Mouse (Mus musculus) liver, adult 2 months (tissue): ENCODE results near the gene Gm43191. TPM values are rescaled to one million over a fixed set of nuclear protein-coding genes. Genes with fewer than 3 reads are reported as not detected.

Source experiments
- DNase-seq: peaks from one replicate; pipeline ENCODE4 v3.0.0-alpha.2; 2011; ENCODE audit warnings: low read depth, low spot score; ENCODE audit errors: extremely low read depth
- H3K27ac ChIP-seq: fragments of 200-500 bp; replicated peaks from 2 replicates; pipeline ENCODE4 v1.5.1; 2012; ENCODE audit warnings: low read depth, mild to moderate bottlenecking, control low read depth, inconsistent platforms, low read length; ENCODE audit not compliant: insufficient read depth
- H3K27me3 ChIP-seq: fragments of 200-500 bp; 2 replicates; pipeline ENCODE4 v1.6.1; 2012; ENCODE audit warnings: mild to moderate bottlenecking, moderate library complexity, low read length, inconsistent platforms; ENCODE audit not compliant: control insufficient read depth, insufficient read depth
- H3K36me3 ChIP-seq: fragments of 200-500 bp; 2 replicates; pipeline ENCODE4 v1.6.1; 2012; ENCODE audit warnings: low read length, inconsistent platforms; ENCODE audit not compliant: control insufficient read depth, insufficient read depth
- H3K4me1 ChIP-seq: fragments of 200-500 bp; 2 replicates; pipeline ENCODE4 v1.6.1; 2011; ENCODE audit warnings: low read length; ENCODE audit not compliant: control insufficient read depth, insufficient read depth
- H3K4me3 ChIP-seq: fragments of 200-500 bp; 2 replicates; pipeline ENCODE4 v1.5.1; 2011; ENCODE audit warnings: low read depth, mild to moderate bottlenecking, control low read depth, low read length, moderate library complexity; ENCODE audit not compliant: insufficient read depth
- H3K79me2 ChIP-seq: fragments of 200-500 bp; 2 replicates; pipeline ENCODE4 v1.6.1; 2012; ENCODE audit warnings: inconsistent platforms, mild to moderate bottlenecking, low read length, moderate library complexity; ENCODE audit not compliant: control insufficient read depth, insufficient read depth
- H3K9ac ChIP-seq: fragments of 200-500 bp; 2 replicates; pipeline ENCODE4 v1.6.1; 2012; ENCODE audit warnings: low read depth, mild to moderate bottlenecking, control low read depth, inconsistent platforms, low read length
- CTCF ChIP-seq: fragments of 200-500 bp; IDR thresholded peaks from 2 replicates; pipeline ENCODE4 v1.5.1; 2011; ENCODE audit warnings: low read depth, low read length, control low read depth
- POLR2A ChIP-seq: fragments of 200-500 bp; IDR thresholded peaks from 2 replicates; pipeline ENCODE4 v1.6.1; 2011; ENCODE audit warnings: low read length, control low read depth; ENCODE audit not compliant: insufficient read depth; ENCODE audit errors: extremely low read depth
- WGBS: fragments of 180-500 bp; shearing (Covaris S2); methylation state at CpG from one replicate; pipeline ENCODE4 v1.1.7; 2018; 5-methylcytosine and 5-hydroxymethylcytosine counted together
- polyA plus RNA-seq: library from polyadenylated mRNA; depleted of rRNA; stranded (reverse); fragments of >200 nt; gene quantifications from 2 replicates; pipeline ENCODE4 v1.2.3, GENCODE M21; 2012
- total RNA-seq: library from RNA; depleted of rRNA; stranded (reverse); fragments of >200 nt; gene quantifications from 2 replicates; pipeline ENCODE4 v1.2.3, GENCODE M21; 2014

Gm43191 gene
- total and polyA plus RNA-seq, 2 experiments = not detected

DNA sequence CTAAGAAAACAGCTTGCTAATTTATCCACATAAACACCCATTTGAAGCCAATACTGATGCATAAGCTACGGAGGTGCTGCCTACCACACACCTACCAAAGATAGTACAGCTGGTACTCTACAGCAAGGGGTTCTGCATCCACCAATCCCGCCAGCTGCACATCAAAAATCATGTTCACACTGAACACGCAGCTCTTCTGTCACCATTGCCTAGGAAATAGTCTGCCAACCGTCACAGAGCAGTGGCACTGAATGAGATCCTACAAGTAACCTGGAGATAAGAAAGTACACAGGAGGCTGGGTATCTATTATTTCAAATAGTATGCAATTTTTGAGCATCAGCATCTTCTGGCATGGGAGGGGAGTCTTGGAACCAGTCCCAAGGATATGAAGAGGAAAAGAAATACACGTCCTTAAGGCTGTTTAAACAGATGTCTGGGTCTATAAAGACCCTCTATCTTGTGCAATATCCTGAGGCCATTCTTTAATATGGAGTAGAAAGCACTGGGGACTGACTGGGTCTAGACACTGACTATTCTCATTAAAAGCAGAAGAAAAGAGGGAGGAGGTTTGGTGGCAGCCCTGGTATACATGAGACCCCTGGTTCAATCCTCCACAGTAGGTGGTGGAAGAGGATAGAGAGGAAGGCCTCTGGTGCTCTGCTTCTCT lies 27.6 kb downstream of the Gm43191 start:
- Histone ChIP-seq H3K27me3 (no peaks in the 10 kb centered on the region), H3K79me2 (peaks cover 32% of the 10 kb centered on the region), H3K4me3 (no peak overlapping the region), H3K36me3 (peaks cover 12% of the 10 kb centered on the region; the same call in 1 of the 2 replicates), H3K4me1 (peaks cover 5% of the 10 kb centered on the region), H3K9ac (no peak overlapping the region), H3K27ac (no peak overlapping the region)
- no peak for TF ChIP-seq CTCF
- TF ChIP-seq POLR2A = no peak
- no peak for DNase-seq
- WGBS = 73% methylated on average over 5 of the region's 5 CpGs

DNA sequence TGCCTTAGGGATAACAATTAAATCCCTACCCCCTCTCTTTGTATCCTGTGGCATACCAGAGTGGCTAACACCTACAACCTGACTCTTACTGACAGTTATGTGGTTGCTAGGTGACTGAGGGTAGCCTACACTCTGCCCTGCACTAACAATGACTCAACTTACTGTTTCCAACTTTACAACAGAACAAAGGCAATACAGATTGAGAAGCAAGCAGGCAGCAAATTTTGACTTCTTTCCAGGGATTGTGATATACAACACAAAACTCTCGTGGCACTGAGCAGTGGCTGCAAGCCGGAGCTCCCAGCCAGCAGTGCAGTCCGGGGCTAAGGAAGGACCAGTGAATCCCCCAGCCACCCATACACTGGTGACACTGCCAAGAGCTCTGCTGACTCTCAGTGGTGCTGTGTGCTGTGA lies 29.0 kb downstream of the Gm43191 start:
- peaks cover 25% of the 10 kb centered on the region for H3K79me2 ChIP-seq
- H3K27ac ChIP-seq = no peak overlapping the region
- H3K36me3 ChIP-seq = peaks cover 16% of the 10 kb centered on the region; the same call in 1 of the 2 replicates
- no peak for DNase-seq
- H3K4me1 ChIP-seq = no peaks in the 10 kb centered on the region; the same call in 1 of the 2 replicates
- no peaks in the 10 kb centered on the region for H3K27me3 ChIP-seq
- WGBS = 75% methylated on average over 3 of the region's 3 CpGs
- H3K4me3 ChIP-seq = no peak overlapping the region
- TF ChIP-seq CTCF = no peak
- TF ChIP-seq POLR2A = no peak
- no peak overlapping the region for H3K9ac ChIP-seq

DNA sequence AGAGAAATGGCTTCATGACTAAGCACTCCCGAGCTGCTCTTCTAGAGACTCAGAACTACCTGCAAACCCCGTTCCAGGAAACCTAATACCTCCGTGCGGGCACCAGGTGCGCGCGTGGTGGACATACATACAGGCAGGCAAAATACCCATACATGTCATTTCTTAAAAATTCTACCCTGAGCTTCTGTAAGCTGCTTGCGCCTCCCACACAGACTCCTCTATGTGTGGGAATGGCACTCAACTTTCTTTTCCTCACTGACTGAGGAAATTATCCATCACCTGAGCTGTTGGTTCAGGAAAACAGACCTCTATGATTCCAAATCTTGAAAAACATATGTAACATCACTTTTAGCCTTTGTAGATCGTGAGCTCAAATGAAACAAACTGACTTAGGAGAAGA lies 30.4 kb downstream of the Gm43191 start:
- Histone ChIP-seq H3K27ac (no peak overlapping the region), H3K36me3 (peaks cover 28% of the 10 kb centered on the region), H3K27me3 (no peaks in the 10 kb centered on the region), H3K9ac (no peak overlapping the region), H3K79me2 (peaks cover 19% of the 10 kb centered on the region), H3K4me1 (no peaks in the 10 kb centered on the region; the same call in 1 of the 2 replicates), H3K4me3 (no peak overlapping the region)
- WGBS = 96% methylated on average over 9 of the region's 9 CpGs
- TF ChIP-seq CTCF (no peak), POLR2A (no peak)
- DNase-seq = no peak

GRCm38 (mm10) chr3:116648805-116649204 lies 32.3 kb downstream of the Gm43191 start:
- H3K9ac ChIP-seq = no peak overlapping the region
- no peak for DNase-seq
- peaks cover 38% of the 10 kb centered on the region for H3K36me3 ChIP-seq
- no peaks in the 10 kb centered on the region for H3K27me3 ChIP-seq
- WGBS = 87% methylated on average over 7 of the region's 7 CpGs
- no peaks in the 10 kb centered on the region; the same call in 1 of the 2 replicates for H3K4me1 ChIP-seq
- no peak overlapping the region for H3K27ac ChIP-seq
- no peak for TF ChIP-seq POLR2A
- no peak for TF ChIP-seq CTCF
- no peak overlapping the region for H3K4me3 ChIP-seq
- peaks cover 15% of the 10 kb centered on the region for H3K79me2 ChIP-seq

- H3K4me3 ChIP-seq = no peak overlapping the region
- 93% methylated on average over 1 of the region's 1 CpGs for WGBS
- H3K27me3 ChIP-seq = no peaks in the 10 kb centered on the region
- no peak overlapping the region for H3K27ac ChIP-seq
- TF ChIP-seq CTCF = no peak
- TF ChIP-seq POLR2A = no peak
- no peaks in the 10 kb centered on the region for H3K4me1 ChIP-seq
- H3K9ac ChIP-seq = no peak overlapping the region
- no peak for DNase-seq
- H3K79me2 ChIP-seq = peaks cover 3% of the 10 kb centered on the region; the same call in 1 of the 2 replicates
- H3K36me3 ChIP-seq = peaks cover 54% of the 10 kb centered on the region
Measured at GRCm38 (mm10) chr3:116646387-116646786, 34.7 kb downstream of the Gm43191 start.

DNA sequence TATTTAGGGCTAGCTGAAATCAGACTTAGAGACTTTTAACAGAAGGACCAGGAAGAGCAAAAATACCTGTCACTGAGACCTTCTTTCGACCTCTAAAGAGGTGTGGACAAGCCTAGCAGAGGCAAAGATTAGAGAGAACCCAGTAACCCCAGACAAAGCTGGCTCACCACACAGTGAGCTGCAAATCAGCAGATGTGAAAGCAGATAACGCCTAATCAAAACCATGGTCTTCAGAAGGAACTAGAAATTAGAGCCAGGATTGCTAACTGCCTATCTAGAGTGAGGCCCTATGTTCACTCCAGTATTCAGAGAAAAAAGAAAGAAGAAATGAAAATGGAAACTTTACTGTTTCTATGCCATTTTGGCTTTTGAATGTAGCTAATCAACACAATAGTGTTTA lies 38.7 kb downstream of the Gm43191 start:
- no peak for TF ChIP-seq CTCF
- TF ChIP-seq POLR2A = no peak
- DNase-seq = no peak
- Histone ChIP-seq H3K36me3 (peaks cover 68% of the 10 kb centered on the region), H3K4me3 (no peak overlapping the region), H3K27me3 (no peaks in the 10 kb centered on the region), H3K9ac (no peak overlapping the region), H3K27ac (no peak overlapping the region), H3K79me2 (no peaks in the 10 kb centered on the region), H3K4me1 (no peaks in the 10 kb centered on the region)
- 90% methylated on average over 2 of the region's 2 CpGs for WGBS
